Mouse (Mus musculus) lung, embryonic 15.5 days (tissue): ENCODE measurements around the gene Jazf1. TPM values are rescaled to one million over a fixed set of nuclear protein-coding genes. Genes with fewer than 3 reads are reported as not detected.

Experiments
- ATAC-seq: fragments of 200-750 bp; cut with Nextera tagmentation; 2 replicates; pipeline ENCODE4 v1.8.0; 2017; ENCODE audit warnings: moderate number of reproducible peaks, borderline replicate concordance; ENCODE audit not compliant: low FRiP score, low TSS enrichment; ENCODE audit errors: extremely low read depth
- H3K27ac ChIP-seq: fragments of 300-500 bp; sonication (generic); 2 replicates; pipeline ENCODE4 v1.5.1; 2015; ENCODE audit warnings: moderate library complexity, mild to moderate bottlenecking, inconsistent platforms
- H3K27me3 ChIP-seq: fragments of 300-500 bp; sonication (generic); 2 replicates; pipeline ENCODE4 v1.6.1; 2015; ENCODE audit warnings: inconsistent platforms
- H3K36me3 ChIP-seq: fragments of 300-500 bp; sonication (generic); 2 replicates; pipeline ENCODE4 v1.6.1; 2015; ENCODE audit warnings: inconsistent platforms
- H3K4me1 ChIP-seq: fragments of 300-500 bp; sonication (generic); 2 replicates; pipeline ENCODE4 v1.6.1; 2015; ENCODE audit warnings: inconsistent platforms
- H3K4me2 ChIP-seq: fragments of 300-500 bp; sonication (generic); 2 replicates; pipeline ENCODE4 v1.6.1; 2015; ENCODE audit warnings: inconsistent platforms, mild to moderate bottlenecking, moderate library complexity
- H3K4me3 ChIP-seq: fragments of 300-500 bp; sonication (generic); 2 replicates; pipeline ENCODE4 v1.5.1; 2015; ENCODE audit warnings: mild to moderate bottlenecking, inconsistent platforms
- H3K9ac ChIP-seq: fragments of 300-500 bp; sonication (generic); 2 replicates; pipeline ENCODE4 v1.6.1; 2015; ENCODE audit warnings: inconsistent platforms
- H3K9me3 ChIP-seq: fragments of 300-500 bp; sonication (generic); 2 replicates; pipeline ENCODE4 v1.6.1; 2016; ENCODE audit warnings: inconsistent platforms
- WGBS: fragments of 180-500 bp; shearing (Covaris S2); methylation state at CpG from one replicate; pipeline ENCODE4 v1.1.7; 2015; 5-methylcytosine and 5-hydroxymethylcytosine counted together
- polyA plus RNA-seq: library from polyadenylated mRNA; unstranded; fragments of >200 nt; fragmentation: Nextera tagmentation; extraction: Ambion mirVana; gene quantifications from 2 replicates; pipeline ENCODE4 v1.2.1, GENCODE M21; 2015

The Jazf1 gene
- polyA plus RNA-seq: 4.7 and 5.0 TPM in 2 replicates

GRCm38 (mm10) chr6:53067989-53068874 lies at the start of gene Jazf1:
Gene Jazf1, minus strand, starts transcription at chr6:53068631.
- Histone ChIP-seq H3K27me3 (peaks cover 37% of the 10 kb centered on the region), H3K4me1 (peaks cover 8% of the 10 kb centered on the region; the same call in 1 of the 2 replicates), H3K36me3 (no peaks in the 10 kb centered on the region), H3K9me3 (no peaks in the 10 kb centered on the region), H3K9ac (peak within 1 kb of the TSS; percentile 70), H3K27ac (no peak within 1 kb of the TSS), H3K4me3 (peak within 1 kb of the TSS; percentile 80), H3K4me2 (peak within 1 kb of the TSS; percentile 96)
- WGBS: under 1% methylated on average over 107 of the region's 133 CpGs
- ATAC-seq: peak; percentile 69

GRCm38 (mm10) chr6:53117855-53118254 lies 49.4 kb upstream of the Jazf1 start:
- Histone ChIP-seq H3K9me3 (no peaks in the 10 kb centered on the region), H3K4me2 (no peak overlapping the region), H3K27ac (no peak overlapping the region), H3K9ac (no peak overlapping the region), H3K27me3 (no peaks in the 10 kb centered on the region), H3K4me3 (no peak overlapping the region), H3K36me3 (no peaks in the 10 kb centered on the region), H3K4me1 (no peaks in the 10 kb centered on the region)
- ATAC-seq: no peak
- 33% methylated on average over 1 of the region's 1 CpGs for WGBS

GRCm38 (mm10) chr6:53086879-53087278 lies 18.4 kb upstream of the Jazf1 start:
- 34% methylated on average over 4 of the region's 4 CpGs for WGBS
- no peaks in the 10 kb centered on the region for H3K9me3 ChIP-seq

DNA sequence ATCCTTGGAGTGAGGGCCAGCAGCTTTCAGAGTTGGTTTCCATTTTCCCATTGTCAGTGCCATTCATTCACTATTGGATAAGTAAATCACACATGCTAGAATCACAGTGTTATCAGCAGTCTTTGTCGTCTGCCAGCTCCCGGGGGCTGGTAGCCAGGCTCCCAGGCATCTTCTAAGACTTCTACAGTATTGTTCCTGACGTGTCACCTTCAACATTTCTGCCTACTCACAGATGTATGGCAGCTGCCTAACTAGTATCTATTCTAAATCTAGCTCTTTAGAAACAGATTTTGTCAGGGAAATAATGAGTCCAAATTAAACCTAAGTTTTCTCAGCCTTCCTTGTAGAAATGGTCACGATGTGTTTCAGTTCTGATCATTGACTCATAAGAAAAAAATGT lies 12.8 kb upstream of the Jazf1 start:
- Histone ChIP-seq H3K9me3 (no peaks in the 10 kb centered on the region), H3K27me3 (no peaks in the 10 kb centered on the region), H3K4me3 (no peak overlapping the region), H3K4me1 (no peaks in the 10 kb centered on the region), H3K27ac (no peak overlapping the region), H3K36me3 (no peaks in the 10 kb centered on the region), H3K4me2 (no peak overlapping the region), H3K9ac (no peak overlapping the region)
- no peak for ATAC-seq
- 56% methylated on average over 4 of the region's 4 CpGs for WGBS

More at GRCm38 (mm10) chr6:53086879-53087278, 18.4 kb upstream of the Jazf1 start:
- H3K27ac ChIP-seq: no peak overlapping the region
- ATAC-seq: no peak
- no peak overlapping the region for H3K4me3 ChIP-seq
- no peak overlapping the region for H3K4me2 ChIP-seq
- no peaks in the 10 kb centered on the region for H3K36me3 ChIP-seq
- no peaks in the 10 kb centered on the region for H3K27me3 ChIP-seq
- H3K4me1 ChIP-seq: no peaks in the 10 kb centered on the region
- no peak overlapping the region for H3K9ac ChIP-seq

GRCm38 (mm10) chr6:53078671-53079070 lies 10.2 kb upstream of the Jazf1 start:
- no peaks in the 10 kb centered on the region for H3K9me3 ChIP-seq
- H3K9ac ChIP-seq: no peak overlapping the region
- no peaks in the 10 kb centered on the region for H3K4me1 ChIP-seq
- H3K36me3 ChIP-seq: no peaks in the 10 kb centered on the region
- H3K27me3 ChIP-seq: no peaks in the 10 kb centered on the region
- H3K4me2 ChIP-seq: no peak overlapping the region
- WGBS: 23% methylated on average over 2 of the region's 2 CpGs
- no peak overlapping the region for H3K4me3 ChIP-seq
- H3K27ac ChIP-seq: no peak overlapping the region
- ATAC-seq: no peak

GRCm38 (mm10) chr6:53071732-53072131 lies 3.3 kb upstream of the Jazf1 start:
- Histone ChIP-seq H3K4me2 (no peak overlapping the region), H3K9ac (no peak overlapping the region), H3K36me3 (no peaks in the 10 kb centered on the region), H3K9me3 (no peaks in the 10 kb centered on the region), H3K27me3 (peaks cover 37% of the 10 kb centered on the region), H3K4me3 (no peak overlapping the region), H3K27ac (no peak overlapping the region), H3K4me1 (peaks cover 8% of the 10 kb centered on the region; the same call in 1 of the 2 replicates)
- 77% methylated on average over 6 of the region's 6 CpGs for WGBS
- no peak for ATAC-seq

GRCm38 (mm10) chr6:53069976-53070575 lies 1.6 kb upstream of the Jazf1 start:
- Histone ChIP-seq H3K4me1 (peaks cover 8% of the 10 kb centered on the region; the same call in 1 of the 2 replicates), H3K4me2 (no peak overlapping the region), H3K27me3 (peaks cover 37% of the 10 kb centered on the region), H3K9ac (no peak overlapping the region), H3K9me3 (no peaks in the 10 kb centered on the region), H3K4me3 (no peak overlapping the region), H3K27ac (no peak overlapping the region), H3K36me3 (no peaks in the 10 kb centered on the region)
- WGBS: 34% methylated on average over 5 of the region's 5 CpGs
- no peak for ATAC-seq

DNA sequence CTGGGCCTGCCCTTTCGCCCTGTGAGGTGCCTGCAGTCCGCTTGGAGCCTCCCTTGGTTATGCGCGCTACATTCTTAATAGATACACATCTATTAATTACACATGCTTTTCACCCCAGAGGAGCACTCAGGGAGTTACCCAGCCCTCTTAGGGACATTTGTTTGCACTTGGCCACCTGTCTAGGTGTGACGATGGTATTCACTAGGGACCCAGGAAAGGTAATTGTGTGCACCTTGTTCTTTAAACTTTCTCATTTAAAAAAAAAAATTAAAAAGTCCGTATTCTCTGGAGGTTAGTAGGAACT lies 396 bp upstream of the Jazf1 start:
- ATAC-seq: no peak
- Histone ChIP-seq H3K4me3 (peak overlapping the region; percentile 80), H3K9me3 (no peaks in the 10 kb centered on the region), H3K9ac (peak overlapping the region; percentile 70), H3K4me1 (peaks cover 8% of the 10 kb centered on the region; the same call in 1 of the 2 replicates), H3K4me2 (peak overlapping the region; percentile 96), H3K27ac (no peak overlapping the region), H3K36me3 (no peaks in the 10 kb centered on the region), H3K27me3 (peaks cover 37% of the 10 kb centered on the region)
- 3% methylated on average over 6 of the region's 6 CpGs for WGBS

- H3K4me3 ChIP-seq: peak overlapping the region; percentile 80
- H3K4me2 ChIP-seq: peak overlapping the region; percentile 96
- WGBS: 5% methylated on average over 41 of the region's 41 CpGs
- ATAC-seq: 0 out of 2 replicates have a peak, but pooled peaks have one; percentile 31
- H3K4me1 ChIP-seq: peaks cover 8% of the 10 kb centered on the region; the same call in 1 of the 2 replicates
- H3K9me3 ChIP-seq: no peaks in the 10 kb centered on the region
- H3K36me3 ChIP-seq: no peaks in the 10 kb centered on the region
- H3K9ac ChIP-seq: peak overlapping the region; percentile 70
- H3K27ac ChIP-seq: no peak overlapping the region
- peaks cover 37% of the 10 kb centered on the region for H3K27me3 ChIP-seq
Measured at GRCm38 (mm10) chr6:53067446-53067988, 914 bp downstream of the Jazf1 start.

- no peak overlapping the region for H3K9ac ChIP-seq
Measured at GRCm38 (mm10) chr6:53066978-53067377, 1.5 kb downstream of the Jazf1 start.

GRCm38 (mm10) chr6:53064070-53064469 lies 4.4 kb downstream of the Jazf1 start:
- Histone ChIP-seq H3K4me3 (no peak overlapping the region), H3K9ac (no peak overlapping the region), H3K27me3 (peaks cover 13% of the 10 kb centered on the region; the same call in 1 of the 2 replicates), H3K9me3 (no peaks in the 10 kb centered on the region), H3K27ac (no peak overlapping the region), H3K4me2 (no peak overlapping the region), H3K4me1 (peaks cover 8% of the 10 kb centered on the region; the same call in 1 of the 2 replicates), H3K36me3 (no peaks in the 10 kb centered on the region)
- 89% methylated on average over 4 of the region's 4 CpGs for WGBS
- no peak for ATAC-seq

More at GRCm38 (mm10) chr6:53066978-53067377, 1.5 kb downstream of the Jazf1 start:
- H3K4me3 ChIP-seq: peak overlapping the region; percentile 80; the same call in 1 of the 2 replicates
- H3K9me3 ChIP-seq: no peaks in the 10 kb centered on the region
- H3K4me1 ChIP-seq: peaks cover 8% of the 10 kb centered on the region; the same call in 1 of the 2 replicates
- H3K27me3 ChIP-seq: peaks cover 37% of the 10 kb centered on the region
- no peak overlapping the region for H3K27ac ChIP-seq
- no peaks in the 10 kb centered on the region for H3K36me3 ChIP-seq
- no peak for ATAC-seq
- peak overlapping the region; percentile 96 for H3K4me2 ChIP-seq
- WGBS: 54% methylated on average over 3 of the region's 3 CpGs

DNA sequence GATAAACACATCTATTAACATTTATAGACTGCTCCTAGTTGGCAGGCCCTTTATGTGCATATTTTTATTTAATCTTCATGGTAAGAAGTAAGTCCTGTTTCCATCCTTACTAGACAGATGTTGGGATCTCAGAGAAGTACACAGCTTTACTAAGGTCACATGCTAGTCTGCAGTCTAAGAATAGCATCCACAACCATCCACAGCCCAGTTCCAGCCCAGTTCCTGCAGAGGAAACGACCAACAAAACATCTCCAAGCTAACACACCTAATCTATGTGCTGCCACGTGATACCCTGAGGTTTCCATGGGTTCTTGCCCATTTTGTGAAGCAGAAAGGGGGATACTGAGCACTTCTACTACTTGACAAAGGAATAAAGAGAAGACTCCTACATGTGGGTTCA lies 13.5 kb downstream of the Jazf1 start:
- Histone ChIP-seq H3K9me3 (no peaks in the 10 kb centered on the region), H3K9ac (no peak overlapping the region), H3K4me2 (no peak overlapping the region), H3K36me3 (no peaks in the 10 kb centered on the region), H3K27ac (no peak overlapping the region), H3K4me1 (no peaks in the 10 kb centered on the region), H3K4me3 (no peak overlapping the region), H3K27me3 (no peaks in the 10 kb centered on the region)
- ATAC-seq: no peak
- WGBS: 43% methylated on average over 2 of the region's 2 CpGs
